Mouse (Mus musculus) kidney, embryonic 16.5 days (tissue): ENCODE measurements at regions not wholly inside any gene's neighbourhood (a gene's known extent, or its start where the extent isn't known, plus 50 kb on each side); places are given as distances from the start of the nearest gene placed in this dataset.

ENCODE experiments used
- ATAC-seq: fragments of 200-750 bp; cut with Nextera tagmentation; 2 replicates; pipeline ENCODE4 v1.8.0; 2017; ENCODE audit warnings: moderate TSS enrichment; ENCODE audit not compliant: low FRiP score, low TSS enrichment
- H3K27ac ChIP-seq: fragments of 300-500 bp; sonication (generic); 2 replicates; pipeline ENCODE4 v1.5.1; 2014; ENCODE audit warnings: low read length
- H3K27me3 ChIP-seq: fragments of 300-500 bp; sonication (generic); 2 replicates; pipeline ENCODE4 v1.6.1; 2014; ENCODE audit warnings: low read length, control low read depth, mixed read lengths; ENCODE audit not compliant: insufficient read depth
- H3K36me3 ChIP-seq: fragments of 300-500 bp; sonication (generic); 2 replicates; pipeline ENCODE4 v1.6.1; 2014; ENCODE audit warnings: low read length, control low read depth, mixed read lengths; ENCODE audit not compliant: insufficient read depth
- H3K4me1 ChIP-seq: fragments of 300-500 bp; sonication (generic); 2 replicates; pipeline ENCODE4 v1.6.1; 2014; ENCODE audit warnings: low read length, control low read depth, mixed read lengths; ENCODE audit not compliant: insufficient read depth
- H3K4me2 ChIP-seq: fragments of 300-500 bp; sonication (generic); replicated peaks from 2 replicates; pipeline ENCODE4 v1.6.1; 2014; ENCODE audit warnings: low read depth, low read length
- H3K4me3 ChIP-seq: fragments of 300-500 bp; sonication (generic); 2 replicates; pipeline ENCODE4 v1.5.1; 2014; ENCODE audit warnings: mild to moderate bottlenecking, low read length
- H3K9ac ChIP-seq: fragments of 300-500 bp; sonication (generic); replicated peaks from 2 replicates; pipeline ENCODE4 v1.6.1; 2014; ENCODE audit warnings: low read length
- H3K9me3 ChIP-seq: fragments of 300-500 bp; sonication (generic); 2 replicates; pipeline ENCODE4 v1.6.1; 2016; ENCODE audit warnings: low read length, control low read depth
- WGBS: fragments of 180-500 bp; shearing (Covaris S2); extraction: QIAGEN DNeasy Blood & Tissue Kit; methylation state at CpG from one replicate; pipeline ENCODE4 v1.1.7; 2014; 5-methylcytosine and 5-hydroxymethylcytosine counted together

DNA sequence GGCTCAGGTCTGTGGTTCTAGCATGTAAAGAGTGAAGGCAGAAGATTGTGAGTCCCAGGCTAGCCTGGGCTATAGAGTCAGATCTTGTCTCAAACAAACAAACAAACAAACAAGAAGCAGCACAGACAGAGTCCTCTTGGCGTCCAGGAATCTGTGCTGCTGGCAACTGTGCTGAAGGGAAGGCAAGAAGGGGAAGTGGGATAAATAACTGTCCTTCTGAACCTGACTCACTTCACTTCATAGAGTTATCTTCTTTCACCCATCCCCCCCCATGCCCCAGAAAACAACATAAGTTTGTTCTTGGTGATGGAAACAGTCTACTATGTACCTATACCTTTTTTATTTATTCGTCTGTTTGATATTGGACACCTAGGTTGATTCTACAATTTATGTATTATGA, 200.8 kb upstream of the Pde3a start:
- Histone ChIP-seq H3K4me1 (no peaks in the 10 kb centered on the region), H3K27me3 (no peaks in the 10 kb centered on the region), H3K4me3 (no peak overlapping the region), H3K9ac (no peak overlapping the region), H3K27ac (no peak overlapping the region), H3K36me3 (no peaks in the 10 kb centered on the region), H3K9me3 (no peaks in the 10 kb centered on the region), H3K4me2 (no peak overlapping the region)
- ATAC-seq: no peak
- WGBS: 83% methylated on average over 2 of the region's 2 CpGs

- H3K27ac ChIP-seq: no peak overlapping the region
- no peak overlapping the region for H3K4me3 ChIP-seq
- H3K9ac ChIP-seq: no peak overlapping the region
- no peak for ATAC-seq
- H3K36me3 ChIP-seq: no peaks in the 10 kb centered on the region
- no peaks in the 10 kb centered on the region for H3K4me1 ChIP-seq
- no peaks in the 10 kb centered on the region for H3K9me3 ChIP-seq
- no peaks in the 10 kb centered on the region for H3K27me3 ChIP-seq
- WGBS: 69% methylated on average over 11 of the region's 11 CpGs
- no peak overlapping the region for H3K4me2 ChIP-seq
Observed at GRCm38 (mm10) chr6:141050038-141050684, 198.9 kb upstream of the Pde3a start.

DNA sequence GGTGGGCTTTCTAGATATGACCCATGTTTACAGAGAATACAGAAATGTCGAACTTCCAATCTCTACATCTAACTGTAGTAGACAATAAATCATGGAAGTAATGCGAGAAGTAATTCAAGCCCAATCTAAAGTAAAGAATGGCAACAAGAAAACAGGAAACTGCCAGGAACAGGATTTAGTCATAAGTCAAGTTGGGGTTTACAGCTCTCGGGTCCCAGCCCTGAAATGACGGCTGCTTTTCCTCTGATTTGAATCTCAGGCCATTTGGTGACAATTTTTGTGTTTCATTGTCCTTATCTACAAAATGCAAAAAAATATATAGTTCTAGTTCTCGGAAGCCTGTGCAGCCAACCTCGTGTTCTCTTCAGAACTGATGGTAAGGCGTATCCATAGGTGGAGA, 195.0 kb upstream of the Pde3a start:
- ATAC-seq: peak; percentile 69
- Histone ChIP-seq H3K9ac (no peak overlapping the region), H3K9me3 (peaks cover 7% of the 10 kb centered on the region; the same call in 1 of the 2 replicates), H3K4me1 (no peaks in the 10 kb centered on the region), H3K4me2 (no peak overlapping the region), H3K27ac (0 out of 2 replicates have a peak overlapping the region, but pooled peaks have one; percentile 13), H3K4me3 (no peak overlapping the region), H3K36me3 (no peaks in the 10 kb centered on the region), H3K27me3 (no peaks in the 10 kb centered on the region)
- 31% methylated on average over 7 of the region's 7 CpGs for WGBS

DNA sequence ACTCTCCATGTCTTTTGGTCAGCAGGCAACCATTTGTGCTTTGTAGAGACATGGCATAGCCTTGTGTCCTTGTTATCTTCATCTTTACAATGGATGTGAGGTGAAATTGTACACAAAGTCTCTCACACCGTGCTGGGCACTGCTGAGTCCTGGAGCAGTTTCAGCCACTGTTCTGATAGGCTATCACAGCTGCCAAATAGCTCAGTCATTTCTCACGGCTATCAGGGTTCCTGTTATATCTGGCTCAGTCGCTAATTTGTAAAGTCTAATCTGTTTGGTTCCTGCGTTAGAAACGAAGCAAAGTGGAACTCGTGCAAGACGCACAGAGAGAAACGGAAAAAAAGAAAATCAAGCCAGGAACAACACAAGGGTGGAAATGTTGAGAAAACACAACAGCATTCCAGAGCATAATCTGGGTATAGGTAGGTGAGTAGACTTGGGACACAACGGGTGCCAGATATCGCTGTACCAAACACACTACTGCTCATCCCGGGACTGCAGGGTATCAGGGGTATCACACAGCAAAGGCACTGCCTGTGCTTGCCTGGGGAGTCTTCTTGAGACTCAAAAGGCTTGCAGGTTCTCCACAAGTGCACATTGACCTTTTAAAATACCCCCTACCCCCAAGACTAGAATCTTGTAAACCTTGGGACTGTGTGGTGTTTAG, 189.7 kb upstream of the Pde3a start:
- no peaks in the 10 kb centered on the region for H3K36me3 ChIP-seq
- WGBS: 93% methylated on average over 11 of the region's 11 CpGs
- H3K9me3 ChIP-seq: peaks cover 16% of the 10 kb centered on the region
- no peak overlapping the region for H3K4me2 ChIP-seq
- no peak overlapping the region for H3K27ac ChIP-seq
- H3K27me3 ChIP-seq: no peaks in the 10 kb centered on the region
- H3K9ac ChIP-seq: no peak overlapping the region
- H3K4me1 ChIP-seq: no peaks in the 10 kb centered on the region
- ATAC-seq: no peak
- no peak overlapping the region for H3K4me3 ChIP-seq

GRCm38 (mm10) chr6:141065724-141066123, 183.3 kb upstream of the Pde3a start:
- no peaks in the 10 kb centered on the region for H3K27me3 ChIP-seq
- no peaks in the 10 kb centered on the region for H3K36me3 ChIP-seq
- peaks cover 6% of the 10 kb centered on the region for H3K9me3 ChIP-seq
- no peak for ATAC-seq
- H3K4me2 ChIP-seq: no peak overlapping the region
- WGBS: 76% methylated on average over 4 of the region's 4 CpGs
- H3K9ac ChIP-seq: no peak overlapping the region
- H3K27ac ChIP-seq: no peak overlapping the region
- no peak overlapping the region for H3K4me3 ChIP-seq
- H3K4me1 ChIP-seq: no peaks in the 10 kb centered on the region

DNA sequence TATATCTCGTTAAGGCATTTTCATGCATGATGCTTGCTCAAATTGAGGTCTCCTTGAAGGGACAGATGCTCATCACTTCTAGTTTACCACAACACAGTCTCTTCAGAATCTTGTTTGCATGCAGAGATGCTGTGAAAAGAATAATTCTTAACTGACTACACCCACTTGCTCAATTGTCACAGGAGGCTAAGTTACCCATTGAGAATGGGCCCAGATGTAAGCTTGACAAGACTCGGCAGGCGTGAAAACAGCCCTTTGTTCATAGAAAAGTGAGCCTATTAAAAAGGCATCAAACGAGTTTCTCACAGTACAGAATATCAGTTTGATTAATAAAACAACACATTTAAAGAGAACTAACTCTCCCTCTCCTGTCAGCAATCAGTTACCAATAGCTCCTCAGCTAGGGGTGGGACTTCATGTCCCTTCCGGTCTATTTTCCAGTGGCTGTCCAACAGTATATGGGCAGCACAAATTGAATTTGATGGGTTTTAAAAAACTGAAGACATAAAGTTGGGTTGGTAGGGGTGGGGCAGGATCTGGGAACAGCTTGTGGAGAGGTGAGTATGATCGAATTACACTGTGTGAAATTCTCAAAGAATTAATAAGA, 180.1 kb upstream of the Pde3a start:
- Histone ChIP-seq H3K4me2 (no peak overlapping the region), H3K9ac (no peak overlapping the region), H3K4me1 (no peaks in the 10 kb centered on the region), H3K9me3 (peaks cover 3% of the 10 kb centered on the region), H3K4me3 (no peak overlapping the region), H3K36me3 (no peaks in the 10 kb centered on the region), H3K27ac (no peak overlapping the region), H3K27me3 (no peaks in the 10 kb centered on the region)
- no peak for ATAC-seq
- WGBS: 78% methylated on average over 6 of the region's 6 CpGs

DNA sequence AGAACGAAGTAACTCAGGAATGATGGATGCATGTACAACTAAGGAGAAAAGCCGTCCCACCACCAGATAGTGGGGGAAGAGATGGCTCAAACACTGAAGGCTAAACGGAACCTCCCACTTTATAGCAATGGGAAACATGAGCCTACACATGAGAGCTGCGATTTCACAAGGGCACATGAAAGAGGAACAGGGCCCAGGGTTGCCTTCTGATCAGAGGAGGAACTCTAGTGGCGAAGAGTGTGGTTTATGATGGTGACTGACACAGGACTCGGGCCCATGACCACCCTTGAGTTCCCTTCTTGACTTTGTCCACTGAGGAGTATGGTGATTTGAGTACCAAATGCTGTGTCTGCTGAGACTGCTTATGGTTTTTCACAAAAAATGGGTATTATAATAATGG, 179.2 kb upstream of the Pde3a start:
- no peak overlapping the region for H3K4me3 ChIP-seq
- 84% methylated on average over 6 of the region's 6 CpGs for WGBS
- H3K9ac ChIP-seq: no peak overlapping the region
- no peaks in the 10 kb centered on the region for H3K27me3 ChIP-seq
- no peak for ATAC-seq
- H3K4me1 ChIP-seq: no peaks in the 10 kb centered on the region
- H3K27ac ChIP-seq: no peak overlapping the region
- no peaks in the 10 kb centered on the region for H3K36me3 ChIP-seq
- H3K4me2 ChIP-seq: no peak overlapping the region
- no peaks in the 10 kb centered on the region for H3K9me3 ChIP-seq

- H3K9me3 ChIP-seq: no peaks in the 10 kb centered on the region
- no peak overlapping the region for H3K9ac ChIP-seq
- no peaks in the 10 kb centered on the region for H3K36me3 ChIP-seq
- no peaks in the 10 kb centered on the region for H3K27me3 ChIP-seq
- H3K4me2 ChIP-seq: no peak overlapping the region
- no peak overlapping the region for H3K4me3 ChIP-seq
- ATAC-seq: no peak
- no peaks in the 10 kb centered on the region for H3K4me1 ChIP-seq
- no peak overlapping the region for H3K27ac ChIP-seq
- 76% methylated on average over 2 of the region's 2 CpGs for WGBS
Observed at GRCm38 (mm10) chr6:141071507-141071906, 177.6 kb upstream of the Pde3a start.

DNA sequence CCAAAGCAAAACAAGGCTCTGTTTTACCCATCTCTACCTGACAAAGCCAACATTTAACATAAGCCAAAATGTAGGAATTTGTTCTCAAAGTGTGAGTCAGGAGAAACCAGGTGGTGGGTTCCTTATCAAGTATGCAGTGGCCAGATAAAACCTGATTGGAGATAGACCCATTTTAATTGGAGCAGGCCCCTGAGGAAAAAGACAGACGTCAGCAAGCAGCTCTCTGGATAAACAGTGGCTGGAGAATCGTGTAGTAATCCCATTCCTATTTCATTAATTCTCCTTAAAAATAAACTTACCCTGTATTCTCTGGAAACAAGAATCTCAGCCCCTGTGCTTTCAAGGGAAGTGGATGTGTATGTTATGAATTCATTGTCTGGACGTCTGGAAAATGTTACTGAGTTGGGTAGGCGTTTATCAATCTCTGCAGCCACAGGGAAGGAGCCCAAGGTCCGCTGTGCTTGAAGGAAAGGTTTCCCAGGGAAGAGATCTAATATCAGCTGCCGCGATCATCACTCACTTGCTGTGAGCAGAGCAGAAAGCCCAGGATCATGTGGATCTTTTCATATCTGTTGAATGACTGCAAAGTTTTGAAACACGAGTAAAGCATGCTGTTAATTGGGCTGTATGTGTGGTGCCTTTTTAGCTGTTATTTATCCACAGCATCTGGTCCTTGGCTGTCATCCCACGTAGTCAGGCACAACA, 157.8 kb upstream of the Pde3a start:
- Histone ChIP-seq H3K27me3 (no peaks in the 10 kb centered on the region), H3K4me2 (no peak overlapping the region)
- ATAC-seq: peak; percentile 46

More for the DNA sequence above, 157.8 kb upstream of the Pde3a start:
- WGBS: 42% methylated on average over 9 of the region's 9 CpGs
- no peaks in the 10 kb centered on the region; the same call in 1 of the 2 replicates for H3K4me1 ChIP-seq
- no peak overlapping the region for H3K9ac ChIP-seq
- no peaks in the 10 kb centered on the region for H3K9me3 ChIP-seq
- no peaks in the 10 kb centered on the region for H3K36me3 ChIP-seq
- H3K27ac ChIP-seq: peak overlapping the region; percentile 25; the same call in 1 of the 2 replicates
- no peak overlapping the region for H3K4me3 ChIP-seq
